Mouse (Mus musculus): ENCODE measurements around the gene Gopc. TPM values are rescaled to one million over a fixed set of nuclear protein-coding genes. Genes with fewer than 3 reads are reported as not detected.

Gopc gene
- polyA plus RNA-seq (2014; fragmentation: Illumina TruSeq; extraction: RNeasy Lipid Tissue Mini Kit (QIAGEN cat#74804); ENCODE audit: low read depth, low replicate concordance), result 78.6 TPM

DNA sequence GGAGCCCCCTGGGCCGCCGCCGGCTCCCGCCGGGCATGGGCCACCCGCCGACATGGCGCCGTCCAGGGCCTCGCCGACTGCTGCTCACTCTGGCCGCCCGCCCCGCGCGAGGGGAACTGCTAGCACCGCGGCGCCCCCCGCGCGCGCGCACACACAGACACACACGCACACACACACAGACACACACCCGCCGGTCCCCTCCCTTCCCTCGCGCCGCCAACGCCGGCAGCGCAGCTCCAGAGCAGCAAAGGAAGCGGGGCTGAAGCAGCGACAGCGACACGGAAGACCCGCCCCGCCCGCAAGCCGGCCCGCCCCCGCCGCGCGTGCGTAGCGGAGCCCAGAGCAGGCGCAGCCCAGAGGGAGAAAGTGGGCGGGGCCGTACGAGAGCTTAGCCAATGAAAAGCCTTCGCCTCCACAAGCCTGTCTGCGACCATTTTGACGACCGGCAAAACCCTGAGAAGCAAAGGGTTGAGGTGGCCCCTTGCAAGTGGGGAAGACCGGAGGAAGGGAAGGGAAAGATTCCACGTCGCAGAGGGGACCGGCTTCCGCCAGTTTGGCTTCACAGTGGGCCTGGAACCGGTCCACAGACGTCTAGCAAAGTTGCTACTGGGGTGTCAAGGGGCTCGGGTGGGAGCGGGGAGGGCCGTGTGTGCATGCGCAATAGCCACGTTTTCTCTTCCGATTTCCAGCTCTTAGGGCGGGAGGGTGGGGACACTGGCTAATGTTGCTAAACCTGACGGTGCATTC, at the start of gene Gopc:
TSS of gene Gopc (minus strand) at position 280 of the 747 bp plus-strand sequence.

GRCm38 (mm10) chr10:52417299-52417997, 35.5 kb upstream of the Gopc start, which contains the start of gene Nus1:
Gene Nus1 (plus strand): TSS chr10:52417547.

GRCm38 (mm10) chr10:52388922-52389430, 7.1 kb upstream of the Gopc start, which contains the start of gene Nepn:
Gene Nepn (plus strand): TSS chr10:52388972.

DNA sequence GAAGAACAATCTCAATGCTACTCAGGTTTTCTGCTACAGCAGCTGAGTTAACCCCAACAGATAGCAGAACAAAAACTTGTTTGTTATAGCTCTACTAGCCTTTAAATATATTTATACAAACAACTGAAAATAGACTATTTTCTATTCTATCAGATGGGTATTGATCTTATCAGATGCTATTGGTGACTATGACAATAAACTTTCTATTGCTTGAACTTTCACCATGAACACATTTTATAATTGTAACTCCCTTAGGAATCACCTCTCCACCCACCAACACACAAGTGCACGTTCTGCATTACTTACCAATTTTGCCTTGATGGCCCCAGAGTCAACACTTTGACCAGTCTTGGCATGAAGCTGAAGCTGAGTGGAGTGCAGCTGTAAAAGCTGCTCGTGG, 23.5 kb downstream of the Gopc start, which contains the start of gene Gm26741:
TSS of gene Gm26741 (plus strand) at position 301 of the 400 bp plus-strand sequence.

Other genes starting within 250 kb of the Gopc start
- gene Ros1, start 186.9 kb downstream of the Gopc start, polyA plus RNA-seq (2014; fragmentation: Illumina TruSeq; extraction: RNeasy Lipid Tissue Mini Kit (QIAGEN cat#74804); ENCODE audit: low read depth, low replicate concordance), result 0.09 TPM
- gene Dcbld1, start 148.5 kb downstream of the Gopc start, polyA plus RNA-seq (2014; fragmentation: Illumina TruSeq; extraction: RNeasy Lipid Tissue Mini Kit (QIAGEN cat#74804); ENCODE audit: low read depth, low replicate concordance), result 23.2 TPM
- not detected for gene Gm26741, start 23.4 kb downstream of the Gopc start, polyA plus RNA-seq (2014; fragmentation: Illumina TruSeq; extraction: RNeasy Lipid Tissue Mini Kit (QIAGEN cat#74804); ENCODE audit: low read depth, low replicate concordance)
- not detected for gene Nepn, start 6.8 kb upstream of the Gopc start, polyA plus RNA-seq (2014; fragmentation: Illumina TruSeq; extraction: RNeasy Lipid Tissue Mini Kit (QIAGEN cat#74804); ENCODE audit: low read depth, low replicate concordance)
- 177 TPM for gene Nus1, start 35.4 kb upstream of the Gopc start, polyA plus RNA-seq (2014; fragmentation: Illumina TruSeq; extraction: RNeasy Lipid Tissue Mini Kit (QIAGEN cat#74804); ENCODE audit: low read depth, low replicate concordance)

Measured in sigmoid colon, adult 10 weeks (tissue).